ENCODE assay signal across 9 mouse cellular contexts in genomic region chr7:16012576-16013263, GRCm38 (mm10). TPM values are rescaled to one million over a fixed set of nuclear protein-coding genes. Genes with fewer than 3 reads are reported as not detected.
DNase-seq lines count a peak whose midpoint lies in the region; ATAC-seq and TF ChIP-seq lines count a peak whose summit lies in the region.
"Had no signal": no experiment of that assay in that cellular context is flagged by ENCODE, and none has a peak within 500 bp of the region (broad histone marks: within the 10 kb centered on the region; RNA-seq: fewer than 3 reads in every experiment).

No protein-coding gene starts in this region.

- H3K4me1 ChIP-seq in kidney, embryonic 14.5 days (ENCODE audit: control insufficient read depth, insufficient read depth, low read length): peaks cover 3% of the 10 kb centered on the region; the same call in 1 of the 2 replicates
- peaks cover 3% of the 10 kb centered on the region; the same call in 1 of the 2 replicates for H3K4me1 ChIP-seq in olfactory bulb, adult 2 months (ENCODE audit: control insufficient read depth, insufficient read depth, low read length)
- no peaks in the 10 kb centered on the region for H3K4me1 ChIP-seq in forebrain, embryonic 16.5 days (replicated peaks; ENCODE audit: control insufficient read depth, insufficient read depth, low read length)

- peak; percentile 46; the same call in 1 of the 2 replicates for TF ChIP-seq CTCF in olfactory bulb, adult 2 months (IDR thresholded peaks at IDR 0.05; ENCODE audit: insufficient read depth, low read depth, low read length)

- H3K9ac ChIP-seq in kidney, embryonic 14.5 days (ENCODE audit: low read depth, low read length): no peak overlapping the region
- H3K9ac ChIP-seq in forebrain, embryonic 16.5 days (replicated peaks; ENCODE audit: low read depth, low read length): no peak overlapping the region
- H3K9ac ChIP-seq: heart, embryonic 15.5 days had no signal

- intact Hi-C loops in gastrocnemius, postnatal 14 days (cut with DNase I; ENCODE audit: low total_unique reads): no loop called here

- 57% methylated on average over 11 of the region's 11 CpGs for WGBS in kidney, embryonic 14.5 days
- WGBS in olfactory bulb, adult 2 months: 86% methylated on average over 11 of the region's 11 CpGs
- 76% methylated on average over 11 of the region's 11 CpGs for WGBS in forebrain, embryonic 16.5 days

- no peaks in the 10 kb centered on the region for H3K9me3 ChIP-seq in kidney, embryonic 14.5 days (ENCODE audit: control insufficient read depth, low read length)
- no peaks in the 10 kb centered on the region for H3K9me3 ChIP-seq in forebrain, embryonic 16.5 days (ENCODE audit: control insufficient read depth, low read length)
- H3K9me3 ChIP-seq: heart, embryonic 15.5 days had no signal

- peak; percentile 33; the same call in 1 of the 2 replicates for ATAC-seq in kidney, embryonic 14.5 days (ENCODE audit: low FRiP score, low TSS enrichment)
- no peak for ATAC-seq in forebrain, embryonic 16.5 days

- H3K4me3 ChIP-seq in kidney, embryonic 14.5 days (ENCODE audit: low read length): no peak overlapping the region
- H3K4me3 ChIP-seq in olfactory bulb, adult 2 months (ENCODE audit: insufficient read depth, low read depth, low read length): no peak overlapping the region
- no peak overlapping the region for H3K4me3 ChIP-seq in forebrain, embryonic 16.5 days (replicated peaks; ENCODE audit: low read length)
- H3K4me3 ChIP-seq: heart, embryonic 15.5 days had no signal

- peak; percentile 40 for DNase-seq in gastrocnemius, postnatal 14 days
- no peak for DNase-seq in gastrocnemius, adult 18-20 months (ENCODE audit: low spot score)
- DNase-seq in CD4-positive helper T cell, adult 2 months (ENCODE audit: low read depth, low spot score): peak; percentile 45
- peak; percentile 49 for DNase-seq in adrenal gland, postnatal 10 days
- DNase-seq in layer of hippocampus, adult 18-20 months (ENCODE audit: low spot score in 2 of 2): no peak

- TF ChIP-seq POLR2A in olfactory bulb, adult 2 months (IDR thresholded peaks at IDR 0.05; ENCODE audit: insufficient read depth, low read depth, low read length): no peak

- 0 out of 2 replicates have a peak, but pooled peaks cover 7% of the 10 kb centered on the region for H3K36me3 ChIP-seq in kidney, embryonic 14.5 days (ENCODE audit: control insufficient read depth, insufficient read depth, low read length)
- H3K36me3 ChIP-seq in forebrain, embryonic 16.5 days (ENCODE audit: control insufficient read depth, insufficient read depth): no peaks in the 10 kb centered on the region
- H3K36me3 ChIP-seq: heart, embryonic 15.5 days had no signal

- H3K4me2 ChIP-seq in kidney, embryonic 14.5 days (replicated peaks; ENCODE audit: low read depth, low read length): no peak overlapping the region
- no peak overlapping the region for H3K4me2 ChIP-seq in forebrain, embryonic 16.5 days (ENCODE audit: low read length)
- H3K4me2 ChIP-seq: heart, embryonic 15.5 days had no signal

- no peaks in the 10 kb centered on the region for H3K27me3 ChIP-seq in kidney, embryonic 14.5 days (ENCODE audit: control insufficient read depth, insufficient read depth, low read length)
- H3K27me3 ChIP-seq in forebrain, embryonic 16.5 days (replicated peaks; ENCODE audit: control insufficient read depth, insufficient read depth, low read length): no peaks in the 10 kb centered on the region
- H3K27me3 ChIP-seq: heart, embryonic 15.5 days had no signal

- no peak overlapping the region for H3K27ac ChIP-seq in kidney, embryonic 14.5 days (ENCODE audit: low read depth, low read length)
- no peak overlapping the region for H3K27ac ChIP-seq in olfactory bulb, adult 2 months (ENCODE audit: insufficient read depth, low read depth, low read length)
- H3K27ac ChIP-seq in forebrain, embryonic 16.5 days (ENCODE audit: low read length): no peak overlapping the region
- H3K27ac ChIP-seq: heart, embryonic 15.5 days had no signal

RNA-seq across cellular contexts. Expression of gene Bicra, which starts 35.0 kb away (rescaled TPM):
- 1 to 10 TPM; 7.9 to 8.8 TPM for total RNA-seq in gastrocnemius, postnatal 14 days (2021)
- total RNA-seq in gastrocnemius, adult 18-20 months (2021): 1 to 10 TPM; 5.5 to 6.6 TPM
- 10 to 100 TPM in 1 of 2 experiments, 1 to 10 TPM in 1; 8.5 to 11.0 TPM for total RNA-seq in adrenal gland, postnatal 10 days (2021)
- polyA plus RNA-seq in kidney, embryonic 14.5 days (2014; fragmentation: Nextera tagmentation; extraction: Ambion mirVana): 6.9 and 10.0 TPM in 2 replicates
- polyA plus RNA-seq in olfactory bulb, adult 2 months (2012; ENCODE audit: insufficient read depth, insufficient read length, low replicate concordance, missing spikeins): not detected in 2 replicates
- 9.0 and 11.2 TPM in 2 replicates for polyA plus RNA-seq in forebrain, embryonic 16.5 days (2015; fragmentation: Nextera tagmentation; extraction: Ambion mirVana)
- total RNA-seq in layer of hippocampus, adult 18-20 months (2021): 10 to 100 TPM; 19.6 to 20.7 TPM

RNA-seq across cellular contexts. Expression of gene Ehd2, which starts 45.4 kb away (rescaled TPM):
- 100 to 1,000 TPM in 1 of 2 experiments, 10 to 100 TPM in 1; 91.3 to 101 TPM for total RNA-seq in gastrocnemius, postnatal 14 days (2021)
- total RNA-seq in gastrocnemius, adult 18-20 months (2021): 10 to 100 TPM; 24.9 to 37.4 TPM
- 100 to 1,000 TPM; 140 to 156 TPM for total RNA-seq in adrenal gland, postnatal 10 days (2021)
- polyA plus RNA-seq in kidney, embryonic 14.5 days (2014; fragmentation: Nextera tagmentation; extraction: Ambion mirVana): 17.7 and 22.3 TPM in 2 replicates
- not detected in 2 replicates for polyA plus RNA-seq in olfactory bulb, adult 2 months (2012; ENCODE audit: insufficient read depth, insufficient read length, low replicate concordance, missing spikeins)
- polyA plus RNA-seq in forebrain, embryonic 16.5 days (2015; fragmentation: Nextera tagmentation; extraction: Ambion mirVana): 5.4 and 5.6 TPM in 2 replicates
- total RNA-seq in layer of hippocampus, adult 18-20 months (2021): 1 to 10 TPM; 5.6 to 6.1 TPM

RNA-seq across cellular contexts. Expression of gene Zfp541, which starts 48.9 kb away (rescaled TPM):
- not detected for total RNA-seq in gastrocnemius, postnatal 14 days (2021)
- total RNA-seq in gastrocnemius, adult 18-20 months (2021): not detected
- total RNA-seq in adrenal gland, postnatal 10 days (2021): under 1 TPM; 0.09 TPM
- polyA plus RNA-seq in kidney, embryonic 14.5 days (2014; fragmentation: Nextera tagmentation; extraction: Ambion mirVana): 0.04 and 0.07 TPM in 2 replicates
- polyA plus RNA-seq in olfactory bulb, adult 2 months (2012; ENCODE audit: insufficient read depth, insufficient read length, low replicate concordance, missing spikeins): not detected in 2 replicates
- 0.14 TPM in 1 of 2 replicates, not detected in the other for polyA plus RNA-seq in forebrain, embryonic 16.5 days (2015; fragmentation: Nextera tagmentation; extraction: Ambion mirVana)
- total RNA-seq in layer of hippocampus, adult 18-20 months (2021): under 1 TPM; 0.41 to 0.89 TPM
- polyA plus RNA-seq: heart, embryonic 15.5 days had no signal

Comparison
In these comparisons a context has a peak if more than half of its experiments do, and no peak if none do; other contexts are left out.
1. DNase-seq: peak in gastrocnemius, postnatal 14 days (single experiment), CD4-positive helper T cell, adult 2 months (single experiment) and adrenal gland, postnatal 10 days (single experiment); none in gastrocnemius, adult 18-20 months (single experiment) and layer of hippocampus, adult 18-20 months (0 of 2).